Mouse (Mus musculus): Measurements from ENCODE around the gene Krt7.

Gene Krt7

DNA sequence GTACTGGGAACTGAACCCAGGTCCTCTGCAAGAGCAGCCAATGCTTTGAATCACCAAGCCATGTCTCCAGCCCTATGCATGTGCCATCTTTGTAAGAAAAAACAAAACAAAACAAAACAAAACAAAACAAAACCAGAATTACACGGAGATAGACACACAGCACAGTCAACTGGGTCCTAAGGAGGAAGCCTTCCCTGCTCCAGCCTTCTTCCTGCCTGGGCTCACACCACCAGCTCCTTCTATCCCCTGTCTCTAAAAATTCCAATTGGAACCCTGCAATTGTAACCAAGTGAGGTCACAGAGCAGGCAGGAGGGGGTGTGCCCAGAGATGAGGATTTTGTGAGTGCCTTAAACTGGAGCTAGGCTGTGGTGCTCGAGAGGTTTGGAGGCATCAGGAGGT is 36.6 kb downstream of the Krt7 start, which contains the start of gene Krt88:
Krt88 (plus strand) TSS at position 301 of the 400 bp plus-strand sequence.
- DNase-seq, result no peak

DNA sequence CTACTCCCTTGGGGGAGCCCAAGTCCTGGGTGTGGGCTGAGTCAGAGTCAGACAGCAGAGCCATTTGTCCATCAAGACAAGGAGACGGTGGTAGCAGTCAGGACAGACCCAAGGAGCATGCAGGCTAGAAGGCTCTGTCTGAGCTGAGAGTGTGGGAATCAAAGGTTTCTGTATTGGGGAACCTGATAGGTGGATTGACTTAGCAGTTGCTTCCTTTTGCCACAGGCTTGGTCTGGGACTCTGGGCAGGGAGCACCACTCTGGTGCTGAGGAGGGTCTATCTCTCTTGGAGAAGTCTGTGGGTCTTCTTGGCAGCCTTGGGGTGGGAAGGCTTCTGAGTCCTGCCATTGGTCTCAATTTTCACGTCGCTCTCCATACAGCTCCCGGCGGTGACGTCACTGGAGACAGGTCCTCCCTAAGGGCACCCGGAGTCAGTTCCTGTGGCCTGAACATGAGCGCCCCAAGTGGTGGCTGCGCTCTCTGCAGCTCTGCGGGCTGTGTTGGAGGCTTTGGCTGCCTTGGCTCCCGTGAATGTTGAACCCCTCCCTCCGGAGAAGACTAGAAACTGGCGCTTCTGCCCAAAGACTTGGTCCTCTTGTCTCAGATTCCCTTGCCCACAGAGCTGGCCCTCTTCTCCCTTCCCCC is 42.4 kb downstream of the Krt7 start:
- peak; percentile 74 to 88 for DNase-seq

DNA sequence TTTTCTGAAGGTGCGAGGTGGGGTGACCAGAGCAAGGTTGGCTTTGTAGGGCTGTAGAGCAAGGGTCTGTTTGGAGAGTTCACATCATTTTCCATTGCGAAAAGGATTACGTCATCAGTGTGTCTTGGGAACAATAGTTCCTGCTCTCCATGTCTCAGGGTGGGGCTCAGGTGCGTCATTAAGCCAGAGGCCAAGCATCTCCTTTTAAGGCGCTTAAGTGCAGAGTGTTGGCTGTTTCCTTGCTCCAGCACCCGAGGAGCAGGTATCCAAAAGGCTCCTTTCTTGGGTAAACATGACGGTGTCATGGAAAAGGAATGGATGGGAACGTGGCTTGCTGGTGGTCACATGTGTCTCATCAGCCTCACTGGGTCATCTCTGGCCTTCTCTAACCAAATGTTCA is 43.9 kb downstream of the Krt7 start:
- DNase-seq, result no peak

DNA sequence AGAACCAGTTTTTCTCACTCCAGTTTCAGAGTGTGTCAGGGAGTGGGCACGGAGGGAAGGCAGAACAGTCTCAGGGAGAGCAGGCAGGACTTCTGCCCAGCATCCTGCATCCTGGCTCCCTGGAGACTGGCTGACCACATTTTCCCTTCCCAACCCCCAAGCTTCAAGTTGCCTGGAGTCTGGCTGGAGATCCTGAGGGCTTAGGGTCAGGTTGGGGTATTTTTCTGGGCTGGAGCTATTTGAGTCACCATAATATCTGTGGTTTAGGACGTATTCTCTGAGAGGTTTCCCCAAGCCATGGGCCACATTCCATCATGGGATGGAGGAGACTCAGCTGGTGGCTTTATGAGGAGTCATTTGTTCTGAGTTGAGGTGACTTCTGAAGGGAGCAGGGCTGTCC is 44.4 kb downstream of the Krt7 start:
- DNase-seq, result peak in 1 of 2 experiments; percentile 17

DNA sequence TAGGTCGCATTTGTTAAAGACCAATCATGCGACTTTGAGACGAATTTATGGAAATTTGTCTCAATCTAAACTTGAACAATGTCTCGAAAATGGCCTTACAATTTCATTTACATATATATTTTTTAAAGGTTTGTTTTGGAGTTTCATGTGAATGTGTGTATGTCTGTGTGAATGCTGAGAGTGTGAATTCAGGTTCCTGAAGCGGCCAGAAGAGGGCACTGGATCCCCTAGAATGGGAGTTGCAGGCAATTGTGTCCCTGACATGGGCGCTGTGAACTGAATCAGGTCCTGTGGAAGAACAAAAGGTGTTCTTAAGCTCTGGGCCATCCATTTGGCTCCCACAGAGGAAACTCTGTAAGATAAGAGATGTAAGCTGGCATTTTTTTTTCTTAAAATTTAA is 45.0 kb downstream of the Krt7 start:
- no peak for DNase-seq

DNA sequence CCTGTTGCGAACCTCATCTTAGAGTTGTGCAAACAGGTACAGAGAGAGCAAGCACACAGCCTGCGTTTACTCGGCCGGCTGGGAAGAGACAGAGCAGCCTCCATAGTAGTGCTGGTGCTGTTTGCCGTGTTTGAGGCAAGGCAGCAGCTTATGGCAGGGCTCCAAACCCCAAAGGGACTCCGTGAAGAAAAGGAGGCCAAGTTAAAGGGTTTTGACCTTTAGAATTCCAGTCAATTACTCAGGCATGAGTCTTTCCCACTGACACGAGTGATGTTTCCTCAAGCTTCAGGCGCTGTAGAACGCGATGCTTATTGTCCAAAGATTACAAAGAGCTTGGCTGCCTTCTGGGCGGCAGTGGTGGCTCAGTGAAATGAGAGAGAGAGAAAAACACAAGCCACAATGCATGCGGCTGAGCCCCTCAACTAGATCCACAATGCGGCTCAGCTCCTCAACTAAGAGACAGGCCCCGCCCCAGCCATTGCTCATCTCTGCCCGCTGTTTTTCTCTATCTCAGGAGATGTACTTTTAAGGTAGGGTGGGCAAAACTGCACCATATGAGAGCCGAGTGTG is 47.6 kb downstream of the Krt7 start:
- peak; percentile 37 to 54 for DNase-seq

DNA sequence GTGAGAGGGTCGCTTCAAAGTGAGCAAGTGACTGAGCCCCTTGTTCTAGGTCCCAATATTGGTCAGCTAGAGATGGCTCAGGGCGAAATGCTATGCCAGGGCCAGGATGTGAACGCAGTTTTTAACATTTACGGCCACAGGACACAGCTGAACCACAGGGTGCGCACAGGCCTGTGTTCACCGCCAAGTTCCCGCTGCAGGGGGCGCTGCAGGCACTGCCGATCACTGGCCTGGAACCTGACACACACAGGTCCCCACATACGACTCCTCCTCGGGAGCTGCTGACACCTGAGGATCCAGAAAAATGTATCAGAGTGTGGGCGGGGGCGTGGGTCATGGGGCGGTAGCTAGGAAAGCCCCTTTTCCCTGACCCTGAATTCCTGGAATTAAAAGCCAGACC is 48.4 kb downstream of the Krt7 start:
- peak in 1 of 2 experiments; percentile 23 for DNase-seq

DNA sequence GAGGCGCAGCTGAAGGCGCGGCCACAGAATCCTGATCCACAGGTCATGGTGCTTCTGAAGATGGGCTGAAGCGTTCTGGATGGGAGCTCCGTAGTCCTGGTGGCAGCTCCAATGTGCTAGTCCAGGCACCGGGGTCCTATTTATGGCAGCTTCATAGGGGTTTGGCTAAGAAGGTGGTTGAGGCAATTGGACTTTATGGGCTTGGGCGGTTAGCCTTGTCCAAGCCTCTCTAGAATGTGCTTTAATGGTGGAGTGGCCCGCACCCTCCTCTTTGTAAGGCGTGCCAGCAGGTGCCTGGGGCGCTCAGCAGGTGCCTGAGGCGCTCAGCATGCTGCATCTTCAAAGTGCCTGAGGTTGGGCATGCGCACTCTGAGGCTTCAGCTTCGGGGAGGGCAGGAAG is 52.8 kb downstream of the Krt7 start, which contains the start of gene Krt81:
Krt81 (minus strand) TSS at position 101 of the 400 bp plus-strand sequence.
- no peak for DNase-seq

DNA sequence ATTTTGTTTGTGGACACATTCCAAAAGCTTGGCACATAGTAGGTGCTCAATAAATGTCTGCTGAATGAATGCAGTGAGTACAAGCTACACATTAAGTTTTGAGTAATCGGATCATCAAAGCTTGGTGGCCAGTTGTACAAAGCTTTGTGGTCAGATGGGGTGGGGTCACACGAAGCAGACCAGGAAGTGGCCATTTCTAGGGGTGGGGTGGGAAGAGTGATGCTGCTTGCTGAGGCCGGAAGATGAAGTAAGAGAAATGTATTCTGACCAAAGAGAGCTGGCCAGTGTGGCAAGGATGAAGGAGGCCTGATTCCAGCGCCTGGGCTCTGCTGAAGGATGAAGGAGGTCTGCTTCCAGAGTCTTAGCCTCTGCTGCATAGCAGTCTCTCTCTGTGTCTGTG is 58.2 kb downstream of the Krt7 start:
- DNase-seq, result no peak

DNA sequence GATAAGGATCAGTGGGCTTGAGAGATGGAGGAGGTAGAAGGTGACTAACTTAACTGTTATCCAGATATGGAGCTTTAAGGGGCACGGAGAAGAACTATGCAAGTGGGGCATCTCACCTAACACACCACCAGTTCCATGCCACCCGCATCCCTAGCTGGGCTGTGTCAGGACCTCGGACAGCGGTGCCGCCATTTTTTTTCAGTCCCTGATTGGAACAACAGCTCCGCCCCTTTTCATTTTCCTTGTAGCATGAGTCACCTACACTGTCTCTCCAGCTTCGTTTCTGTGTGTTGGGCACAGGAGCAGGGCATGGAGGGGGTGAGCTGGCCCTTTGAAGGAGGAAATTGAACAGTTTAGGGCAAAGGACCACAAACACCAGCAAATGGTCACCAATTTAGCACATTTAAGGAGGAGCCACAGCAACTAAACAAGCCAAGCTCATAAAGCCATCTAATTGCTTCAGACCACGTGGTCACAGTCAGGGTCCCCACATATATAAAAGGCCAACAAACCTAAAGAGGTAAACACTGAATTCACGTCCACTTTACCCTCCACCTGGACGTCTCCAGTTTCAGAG is 62.2 kb downstream of the Krt7 start, which contains the start of gene Krt86:
Krt86 (plus strand) TSS at position 527 of the 577 bp plus-strand sequence.
- peak in 1 of 2 experiments; percentile 44 for DNase-seq

DNA sequence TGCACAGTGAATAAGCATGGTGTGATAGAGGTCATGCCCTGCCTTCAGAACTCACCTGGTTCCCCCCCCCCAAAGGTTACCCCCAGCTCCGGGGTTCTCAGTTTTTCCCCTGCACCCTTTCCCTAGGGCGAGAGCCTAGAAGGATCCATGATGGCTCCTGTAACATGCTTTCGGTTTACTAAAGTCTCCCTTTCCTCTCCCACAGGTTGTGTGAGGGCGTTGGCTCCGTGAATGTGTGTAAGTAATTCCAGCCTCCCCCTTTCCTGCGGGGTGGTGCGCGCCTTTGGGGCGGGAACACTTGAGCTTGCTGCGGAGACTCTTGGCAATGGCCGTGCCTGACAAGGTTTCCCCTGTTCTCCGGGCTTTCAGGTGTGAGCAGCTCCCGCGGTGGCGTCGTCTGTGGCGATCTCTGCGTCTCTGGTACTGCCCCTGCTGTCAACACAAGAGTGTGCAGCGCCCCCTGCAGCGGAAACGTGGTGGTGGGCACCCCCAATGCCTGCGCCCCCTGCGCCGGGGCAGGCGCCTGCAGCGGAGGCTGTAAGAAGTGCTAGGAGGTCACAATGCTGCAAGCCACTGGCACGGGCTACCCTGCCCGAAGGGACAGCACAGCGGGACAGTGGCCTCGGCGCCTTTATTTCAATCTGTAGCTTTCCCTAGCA is 68.3 kb downstream of the Krt7 start:
- peak in 1 of 2 experiments; percentile 61 for DNase-seq

DNA sequence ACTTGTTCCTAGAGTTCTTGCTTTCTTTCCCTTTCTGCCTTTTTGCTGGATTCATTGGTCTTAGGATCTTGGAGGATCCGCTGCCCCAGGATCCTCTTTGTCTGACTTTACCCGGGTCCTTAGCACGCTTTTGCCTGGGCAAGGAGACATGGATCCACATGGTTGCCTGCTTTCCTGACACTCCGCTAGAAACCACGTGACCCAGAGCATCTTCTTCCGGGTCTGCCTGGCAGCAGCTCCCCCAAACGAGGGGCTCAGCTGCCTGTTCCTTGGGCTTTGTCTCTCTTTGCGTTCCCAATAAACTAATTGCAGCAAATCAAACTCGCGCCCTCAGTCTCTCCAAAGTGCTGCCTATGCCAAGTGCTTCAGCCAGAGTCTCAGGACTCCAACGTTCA is 68.8 kb downstream of the Krt7 start:
- DNase-seq, result no peak
